Comparison of ENCODE assay signal across 14 mouse cellular contexts in genomic region chr3:24355010-24355409, GRCm38 (mm10).
DNase-seq lines count a peak whose midpoint lies in the region; ATAC-seq and TF ChIP-seq lines count a peak whose summit lies in the region.
"Had no signal": no experiment of that assay in that cellular context is flagged by ENCODE, and none has a peak within 500 bp of the region (broad histone marks: within the 10 kb centered on the region; RNA-seq: fewer than 3 reads in every experiment).

No protein-coding gene starts in this region.

- no peak overlapping the region for H3K4me2 ChIP-seq in limb, embryonic 13.5 days (replicated peaks)
- no peak overlapping the region for H3K4me2 ChIP-seq in intestine, postnatal 0 days (replicated peaks; ENCODE audit: low read depth)
- H3K4me2 ChIP-seq: heart, embryonic 13.5 days; lung, embryonic 15.5 days; neural tube, embryonic 13.5 days had no signal

- H3K27ac ChIP-seq in embryonic facial prominence, embryonic 10.5 days (replicated peaks): no peak overlapping the region
- H3K27ac ChIP-seq in limb, embryonic 13.5 days: no peak overlapping the region
- H3K27ac ChIP-seq in intestine, postnatal 0 days (ENCODE audit: low read depth, low read length): no peak overlapping the region
- H3K27ac ChIP-seq: heart, embryonic 13.5 days; kidney, postnatal 0 days; lung, embryonic 15.5 days; neural tube, embryonic 13.5 days had no signal

- no peak for TF ChIP-seq CTCF in intestine, postnatal 0 days (IDR thresholded peaks at IDR 0.05; ENCODE audit: low read depth)

- WGBS in embryonic facial prominence, embryonic 10.5 days: 81% methylated on average over 2 of the region's 2 CpGs
- 61% methylated on average over 2 of the region's 2 CpGs for WGBS in limb, embryonic 13.5 days
- WGBS in intestine, postnatal 0 days: 72% methylated on average over 2 of the region's 2 CpGs

- ATAC-seq in limb, embryonic 13.5 days (ENCODE audit: low FRiP score, low read depth): peak; percentile 59
- ATAC-seq in intestine, postnatal 0 days: no peak
- ATAC-seq: activated CD4-positive, CD25-positive, alpha-beta regulatory T cell, adult 4 months had no signal

- H3K4me3 ChIP-seq in embryonic facial prominence, embryonic 10.5 days: no peak overlapping the region
- H3K4me3 ChIP-seq in limb, embryonic 13.5 days: no peak overlapping the region
- H3K4me3 ChIP-seq in intestine, postnatal 0 days (ENCODE audit: low read depth, low read length): no peak overlapping the region
- H3K4me3 ChIP-seq: heart, embryonic 13.5 days; lung, embryonic 15.5 days; neural tube, embryonic 13.5 days had no signal

- DNase-seq in layer of hippocampus, postnatal 10 days (ENCODE audit: low spot score in 2 of 2): peak; percentile 8 to 21
- DNase-seq in layer of hippocampus, adult 8-10 months (ENCODE audit: low spot score in 2 of 2): no peak
- DNase-seq in brain, adult 2 months (ENCODE audit: low read depth, low spot score): peak; percentile 23
- peak; percentile 10 for DNase-seq in embryonic facial prominence, embryonic 10.5 days (ENCODE audit: low spot score)
- DNase-seq in heart, postnatal 14 days: no peak
- no peak for DNase-seq in right cerebral cortex, postnatal 4 days
- DNase-seq: cerebellum, adult 11-12 months had no signal

- H3K36me3 ChIP-seq in embryonic facial prominence, embryonic 10.5 days (replicated peaks): no peaks in the 10 kb centered on the region
- H3K36me3 ChIP-seq in limb, embryonic 13.5 days: no peaks in the 10 kb centered on the region
- no peaks in the 10 kb centered on the region for H3K36me3 ChIP-seq in intestine, postnatal 0 days (ENCODE audit: control insufficient read depth, insufficient read depth)
- H3K36me3 ChIP-seq: heart, embryonic 13.5 days; lung, embryonic 15.5 days; neural tube, embryonic 13.5 days had no signal

- intact Hi-C loops in heart, postnatal 14 days (cut with DNase I): no loop called here

- no peak overlapping the region for H3K9ac ChIP-seq in limb, embryonic 13.5 days
- H3K9ac ChIP-seq in intestine, postnatal 0 days (ENCODE audit: low read depth, low read length): no peak overlapping the region
- H3K9ac ChIP-seq: heart, embryonic 13.5 days; lung, embryonic 15.5 days; neural tube, embryonic 13.5 days had no signal

- H3K27me3 ChIP-seq in embryonic facial prominence, embryonic 10.5 days (replicated peaks; ENCODE audit: low read depth, poor library complexity, severe bottlenecking): no peaks in the 10 kb centered on the region
- no peaks in the 10 kb centered on the region for H3K27me3 ChIP-seq in limb, embryonic 13.5 days
- no peaks in the 10 kb centered on the region for H3K27me3 ChIP-seq in intestine, postnatal 0 days (replicated peaks; ENCODE audit: control insufficient read depth, insufficient read depth, low read length)
- H3K27me3 ChIP-seq: heart, embryonic 13.5 days; lung, embryonic 15.5 days; neural tube, embryonic 13.5 days had no signal

- H3K9me3 ChIP-seq in embryonic facial prominence, embryonic 10.5 days: no peaks in the 10 kb centered on the region
- H3K9me3 ChIP-seq in limb, embryonic 13.5 days: no peaks in the 10 kb centered on the region
- H3K9me3 ChIP-seq in intestine, postnatal 0 days (ENCODE audit: control insufficient read depth): no peaks in the 10 kb centered on the region
- H3K9me3 ChIP-seq: heart, embryonic 13.5 days; lung, embryonic 15.5 days; neural tube, embryonic 13.5 days had no signal

- no peaks in the 10 kb centered on the region for H3K4me1 ChIP-seq in embryonic facial prominence, embryonic 10.5 days
- H3K4me1 ChIP-seq in limb, embryonic 13.5 days: no peaks in the 10 kb centered on the region
- H3K4me1 ChIP-seq in intestine, postnatal 0 days (replicated peaks; ENCODE audit: control insufficient read depth, insufficient read depth, low read length): no peaks in the 10 kb centered on the region
- H3K4me1 ChIP-seq: heart, embryonic 13.5 days; lung, embryonic 15.5 days; neural tube, embryonic 13.5 days had no signal

Comparison
In these comparisons a context has a peak if more than half of its experiments do, and no peak if none do; other contexts are left out.
1. DNase-seq: peak in layer of hippocampus, postnatal 10 days (2 of 2), brain, adult 2 months (single experiment) and embryonic facial prominence, embryonic 10.5 days (single experiment); none in layer of hippocampus, adult 8-10 months (0 of 2), heart, postnatal 14 days (0 of 2) and right cerebral cortex, postnatal 4 days (single experiment).